Mouse (Mus musculus) retina, embryonic 14.5 days (tissue): ENCODE measurements at regions not wholly inside any gene's neighbourhood (a gene's known extent, or its start where the extent isn't known, plus 50 kb on each side); places are given as distances from the start of the nearest gene placed in this dataset.

Source experiments
- DNase-seq: peaks from one replicate; pipeline ENCODE4 v3.0.0-alpha.2; 2015; ENCODE audit warnings: low spot score

DNA sequence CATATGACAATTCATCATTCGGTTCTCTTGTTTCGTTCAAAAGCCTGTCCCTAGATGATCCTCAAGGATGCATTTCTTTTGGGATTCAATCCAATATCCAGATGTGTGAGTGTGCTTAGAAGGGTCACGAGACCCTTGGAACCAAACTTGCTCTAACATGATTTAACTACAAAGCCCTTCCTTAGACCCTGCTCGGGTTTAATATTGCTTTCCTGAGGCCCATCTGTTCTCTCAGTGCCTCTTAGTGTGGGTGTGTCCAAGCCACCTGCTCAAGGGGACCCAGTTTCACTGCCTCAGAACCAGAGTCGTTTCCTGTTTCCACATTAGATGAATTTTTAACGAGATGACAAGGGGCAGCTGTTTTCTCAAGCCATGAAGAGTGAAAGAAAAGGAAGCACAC is 147.3 kb upstream of the Usp24 start:
- DNase-seq: no peak

GRCm38 (mm10) chr4:106169466-106169865 is 146.5 kb upstream of the Usp24 start:
- no peak for DNase-seq

DNA sequence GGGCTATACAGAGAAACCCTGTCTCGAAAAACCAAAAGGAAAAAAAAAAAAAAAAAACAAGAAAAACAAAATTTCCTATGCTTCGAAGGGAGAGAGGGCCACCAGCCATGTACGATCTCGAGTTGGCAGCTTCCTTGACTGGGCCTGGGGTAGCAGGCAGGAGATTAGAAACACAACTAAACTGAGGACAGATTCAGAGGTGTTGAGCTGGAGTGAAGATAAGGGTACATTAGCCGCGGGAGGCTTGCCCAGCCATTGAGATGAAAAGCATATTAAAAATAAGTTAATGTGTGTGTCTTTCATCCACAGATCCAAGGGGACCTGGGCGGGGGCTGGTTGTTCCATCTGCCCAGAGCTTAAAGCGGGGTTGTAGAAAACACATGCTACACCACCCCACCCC is 145.3 kb upstream of the Usp24 start:
- no peak for DNase-seq

- DNase-seq: no peak
Measured at GRCm38 (mm10) chr4:106175352-106175751, 140.7 kb upstream of the Usp24 start.

DNA sequence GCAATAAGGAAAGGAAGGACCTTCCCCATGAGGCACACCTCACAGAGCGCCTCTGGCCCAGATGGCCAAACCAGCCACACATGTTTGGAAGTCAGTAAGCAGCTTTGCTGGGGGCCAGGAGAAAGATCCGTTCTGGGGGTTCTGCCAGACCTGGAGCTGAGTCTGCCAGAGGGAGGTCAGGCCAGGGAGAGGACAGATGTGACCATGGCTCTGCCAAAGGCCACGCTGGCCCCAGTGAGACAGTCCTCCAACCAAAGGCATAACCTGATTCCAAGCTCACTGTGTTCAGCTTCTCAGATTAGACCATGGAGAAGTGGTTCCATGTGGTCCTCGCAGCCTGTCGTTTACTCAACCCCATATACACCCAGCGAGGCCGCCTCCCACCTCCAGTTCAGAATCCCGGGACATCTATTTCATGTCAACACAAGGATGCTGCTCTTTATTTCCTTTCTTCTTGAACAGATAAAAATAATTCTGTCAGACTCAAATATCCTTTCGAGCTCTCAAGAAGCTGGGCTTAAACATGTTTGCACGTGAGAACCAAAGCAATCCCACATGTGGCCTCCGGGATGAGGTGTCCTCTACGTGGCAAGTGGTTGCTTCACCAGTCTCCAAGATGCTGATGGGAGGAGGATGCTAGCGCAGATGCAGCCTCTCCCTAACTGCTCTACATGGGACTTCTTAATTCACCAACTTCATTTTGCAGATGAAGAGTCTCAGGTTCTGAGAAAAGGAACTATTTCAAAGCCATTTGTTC is 130.1 kb upstream of the Usp24 start:
- no peak for DNase-seq

DNA sequence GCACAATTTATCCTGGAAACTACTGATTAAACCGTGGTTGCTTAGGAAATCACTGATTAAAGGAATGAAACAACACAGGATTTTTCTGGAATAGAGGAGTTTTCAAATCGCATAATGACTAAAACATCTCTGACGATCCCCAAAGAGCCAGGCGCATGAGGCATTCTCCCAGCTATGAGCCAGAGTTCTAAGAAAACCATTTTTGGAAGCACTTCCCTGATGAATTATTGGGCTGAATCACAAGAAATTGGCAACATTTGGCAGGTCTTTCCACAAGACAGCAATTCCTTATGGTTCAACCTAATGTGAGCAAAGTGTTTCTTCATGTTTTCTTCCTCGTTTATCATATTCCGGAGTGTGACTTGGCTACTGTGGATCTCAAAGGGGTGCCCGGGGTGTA is 129.3 kb upstream of the Usp24 start:
- DNase-seq: no peak

DNA sequence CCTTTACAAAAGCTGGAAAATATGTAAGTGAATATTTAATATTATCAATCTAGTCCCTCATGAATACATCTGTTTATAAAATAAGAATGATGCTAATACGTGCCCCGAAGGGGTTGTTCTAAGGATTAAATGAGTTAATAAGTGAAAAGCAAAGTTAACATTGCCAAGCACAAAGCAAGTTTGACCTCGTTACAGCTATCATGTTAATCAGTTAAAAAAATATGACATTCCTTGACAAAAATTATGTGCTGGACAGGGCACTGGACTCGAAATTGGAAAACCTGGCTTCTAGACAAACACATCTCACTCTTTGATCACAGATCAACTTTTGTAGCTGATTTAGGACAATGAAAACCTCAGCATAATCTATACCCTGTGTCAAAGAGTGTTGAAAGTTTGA is 125.8 kb upstream of the Usp24 start:
- no peak for DNase-seq

- DNase-seq: no peak
Measured at GRCm38 (mm10) chr4:106191331-106191730, 124.7 kb upstream of the Usp24 start.

- no peak for DNase-seq
Measured at GRCm38 (mm10) chr4:106191843-106192242, 124.2 kb upstream of the Usp24 start.

DNA sequence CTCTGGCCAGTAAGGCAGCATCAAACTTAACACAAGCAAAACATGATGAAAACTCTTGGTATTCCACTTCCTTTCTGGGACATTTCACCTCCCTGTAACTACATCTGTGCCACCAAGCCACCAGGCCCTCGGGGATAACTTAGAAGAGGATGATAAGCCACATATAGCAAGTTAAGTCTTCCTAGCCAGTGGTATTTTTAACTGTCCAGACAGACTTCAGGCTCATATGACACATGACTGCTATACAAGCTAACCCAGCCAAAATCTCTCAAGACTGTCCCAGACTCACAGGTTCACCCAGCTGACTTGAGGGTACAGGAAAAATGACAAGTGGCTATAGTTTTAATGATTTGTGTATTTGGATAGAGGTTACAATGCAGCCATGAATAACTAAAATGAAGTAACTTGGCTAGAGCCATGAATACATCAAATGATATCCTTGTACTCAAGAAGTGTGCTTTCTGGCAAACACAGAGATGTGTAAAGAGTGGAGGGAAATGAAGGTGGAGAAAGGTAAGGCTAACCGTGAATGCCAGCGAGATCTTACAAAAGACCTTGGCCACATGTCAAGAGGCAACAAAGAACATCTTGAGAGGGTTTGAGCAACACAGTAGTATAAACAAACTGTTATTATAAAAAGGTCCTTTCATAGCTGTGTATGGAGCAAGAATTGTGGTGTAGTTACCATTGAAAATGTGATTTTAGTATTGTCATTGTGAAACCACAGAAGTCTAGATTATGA is 122.6 kb upstream of the Usp24 start:
- no peak for DNase-seq

- no peak for DNase-seq
Measured at GRCm38 (mm10) chr4:106195497-106196166, 120.4 kb upstream of the Usp24 start.

- DNase-seq: peak; percentile 46
Measured at GRCm38 (mm10) chr4:106199833-106200232, 116.2 kb upstream of the Usp24 start.

DNA sequence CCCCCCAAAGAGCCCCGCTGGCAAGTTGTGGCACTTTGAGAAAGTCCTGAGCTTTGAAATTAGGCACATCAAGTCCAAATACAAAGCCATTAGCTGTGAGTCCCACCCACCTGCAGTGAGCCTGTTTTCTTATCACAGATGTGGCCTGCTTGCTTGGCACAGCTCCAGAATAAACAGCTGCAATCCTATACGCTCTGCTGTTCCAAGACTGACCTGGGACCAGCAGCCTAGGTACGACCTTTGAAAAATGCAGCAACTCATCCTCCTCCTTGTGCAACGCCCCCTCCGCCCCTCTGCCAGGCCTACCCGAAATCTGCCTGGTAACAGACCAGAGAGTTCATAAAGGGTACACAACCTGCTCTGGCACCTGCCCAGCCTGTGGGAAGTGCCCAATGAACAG is 115.8 kb upstream of the Usp24 start:
- DNase-seq: peak; percentile 14

GRCm38 (mm10) chr4:106202554-106202953 is 113.5 kb upstream of the Usp24 start:
- DNase-seq: no peak

DNA sequence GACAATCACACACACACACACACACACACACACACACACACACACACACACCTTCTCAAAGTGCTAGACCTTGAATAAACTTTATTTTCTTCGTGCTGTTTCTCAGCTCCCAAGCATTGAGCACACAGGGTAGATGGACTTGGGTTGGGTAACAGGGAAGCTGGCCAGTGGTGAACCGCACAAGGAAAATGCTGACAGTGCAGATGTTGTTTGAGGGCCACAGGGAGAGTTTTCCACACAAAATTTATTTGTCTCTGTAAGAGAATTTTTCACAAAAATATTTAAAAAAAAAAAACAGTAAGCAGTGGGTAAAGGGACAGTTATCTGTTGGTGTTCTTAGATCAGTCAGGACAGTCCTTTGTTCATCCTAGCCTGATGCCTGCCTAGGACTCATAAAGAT is 110.8 kb upstream of the Usp24 start:
- no peak for DNase-seq

DNA sequence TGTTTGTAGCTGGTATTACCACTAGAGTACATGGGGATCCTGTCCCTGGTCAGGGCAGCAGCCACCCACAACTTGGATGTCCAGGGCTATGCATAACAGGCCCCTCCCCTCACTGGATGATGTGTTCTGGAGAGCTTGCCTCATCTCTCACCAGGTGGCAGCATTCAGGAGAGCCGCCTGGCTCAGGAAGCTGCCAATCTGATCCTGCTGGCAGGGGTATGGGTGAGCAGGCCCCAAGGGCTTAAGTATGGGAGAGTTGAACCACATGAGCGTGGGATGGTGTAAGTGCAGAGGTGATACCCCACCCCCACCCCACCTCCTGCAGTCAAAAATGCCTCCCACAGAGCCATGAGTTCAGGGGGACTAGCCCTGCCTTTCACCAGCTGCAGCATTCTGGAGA is 110.0 kb upstream of the Usp24 start:
- no peak for DNase-seq

DNA sequence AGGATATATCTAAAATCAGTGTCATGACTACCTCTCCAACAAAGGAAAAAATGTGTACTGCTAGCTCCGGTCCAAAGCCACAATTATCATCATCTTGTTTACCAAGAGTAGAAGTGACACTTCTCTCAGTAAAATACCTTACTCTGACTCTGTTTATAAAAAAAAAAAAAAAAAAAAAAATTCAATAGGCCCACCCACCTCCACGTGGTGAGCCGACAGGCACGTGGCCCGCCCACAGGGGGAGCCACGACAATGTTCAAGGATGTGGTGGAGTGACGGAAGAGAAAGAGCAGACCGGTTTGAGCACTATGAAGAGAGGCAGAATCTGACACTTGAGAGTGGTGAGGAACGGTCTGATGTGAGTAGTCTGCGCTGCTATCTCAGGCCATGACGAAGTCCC is 106.5 kb upstream of the Usp24 start:
- DNase-seq: no peak

GRCm38 (mm10) chr4:106209975-106210374 is 106.0 kb upstream of the Usp24 start:
- no peak for DNase-seq

GRCm38 (mm10) chr4:106214170-106214569 is 101.8 kb upstream of the Usp24 start:
- DNase-seq: no peak

GRCm38 (mm10) chr4:106220621-106221020 is 95.4 kb upstream of the Usp24 start:
- no peak for DNase-seq

- DNase-seq: peak; percentile 89
Measured at GRCm38 (mm10) chr4:106225184-106225862, 90.7 kb upstream of the Usp24 start.

GRCm38 (mm10) chr4:106227428-106227827 is 88.6 kb upstream of the Usp24 start:
- peak; percentile 36 for DNase-seq

GRCm38 (mm10) chr4:106228534-106228933 is 87.5 kb upstream of the Usp24 start:
- peak; percentile 87 for DNase-seq
